Mouse (Mus musculus): ENCODE results near the gene Mdm4. TPM values are rescaled to one million over a fixed set of nuclear protein-coding genes. Genes with fewer than 3 reads are reported as not detected.

Mdm4 gene
- 10 to 100 TPM; 19.7 to 27.7 TPM for total RNA-seq (2021)
- long read RNA-seq, experiment 1, partial matches to known transcripts, result 0 of 3 reads
- long read RNA-seq, experiment 1, other reads (novel, unspliced or antisense), result 1 of 3 reads
- long read RNA-seq, experiment 2, partial matches to known transcripts, result 0 of 1 reads
- long read RNA-seq, experiment 2, other reads (novel, unspliced or antisense), result 1 of 1 reads

GRCm38 (mm10) chr1:133030461-133030860 is at the start of gene Mdm4:
Mdm4 (minus strand) TSS chr1:133030561.
- DNase-seq, result no peak

DNA sequence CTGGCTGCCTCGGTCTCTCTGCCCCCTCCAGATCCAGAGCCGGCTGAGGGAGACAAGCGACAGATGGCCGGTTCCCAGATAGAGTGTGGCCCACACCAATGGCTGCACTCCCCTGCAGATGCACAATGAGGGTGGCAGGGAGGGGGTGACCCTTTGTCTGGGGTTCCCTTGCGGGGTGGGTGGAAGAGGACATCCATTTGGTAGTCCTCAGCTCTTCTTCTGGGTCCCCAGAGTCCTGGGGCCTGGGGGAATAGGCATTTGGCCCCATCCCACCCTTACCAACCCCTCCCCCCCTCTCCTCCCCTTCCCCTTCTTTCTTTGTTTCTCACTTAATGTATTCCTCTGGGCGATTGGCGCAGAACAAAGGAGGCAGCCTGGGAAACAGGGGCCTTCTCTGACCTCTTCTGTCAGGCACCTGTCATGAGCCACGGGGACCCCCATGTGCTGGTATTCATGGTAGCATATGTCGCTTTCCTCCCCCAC is 49.8 kb upstream of the Mdm4 start:
- DNase-seq, result no peak

GRCm38 (mm10) chr1:133079509-133079908 is 49.1 kb upstream of the Mdm4 start:
- DNase-seq, result no peak

DNA sequence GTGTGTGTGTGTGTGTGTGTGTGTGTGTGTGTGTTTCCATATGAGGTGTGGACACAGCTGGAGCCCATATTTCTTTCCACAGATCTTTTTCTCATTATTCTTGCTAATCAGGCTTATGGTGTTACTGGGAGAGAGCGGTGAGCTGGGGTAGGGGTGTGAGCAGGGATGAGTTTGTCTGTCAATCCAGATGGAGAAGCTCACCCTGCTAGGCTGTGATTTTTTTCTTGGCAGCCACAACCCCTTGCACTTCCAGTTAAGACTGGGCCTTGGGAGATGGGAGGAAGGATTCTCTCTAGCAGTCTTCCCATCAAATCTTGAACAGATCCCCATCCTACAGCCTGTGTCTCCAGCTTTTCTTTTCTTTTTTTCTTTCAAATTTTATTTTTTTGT is 48.0 kb upstream of the Mdm4 start:
- peak in 1 of 2 experiments; percentile 55 for DNase-seq

DNA sequence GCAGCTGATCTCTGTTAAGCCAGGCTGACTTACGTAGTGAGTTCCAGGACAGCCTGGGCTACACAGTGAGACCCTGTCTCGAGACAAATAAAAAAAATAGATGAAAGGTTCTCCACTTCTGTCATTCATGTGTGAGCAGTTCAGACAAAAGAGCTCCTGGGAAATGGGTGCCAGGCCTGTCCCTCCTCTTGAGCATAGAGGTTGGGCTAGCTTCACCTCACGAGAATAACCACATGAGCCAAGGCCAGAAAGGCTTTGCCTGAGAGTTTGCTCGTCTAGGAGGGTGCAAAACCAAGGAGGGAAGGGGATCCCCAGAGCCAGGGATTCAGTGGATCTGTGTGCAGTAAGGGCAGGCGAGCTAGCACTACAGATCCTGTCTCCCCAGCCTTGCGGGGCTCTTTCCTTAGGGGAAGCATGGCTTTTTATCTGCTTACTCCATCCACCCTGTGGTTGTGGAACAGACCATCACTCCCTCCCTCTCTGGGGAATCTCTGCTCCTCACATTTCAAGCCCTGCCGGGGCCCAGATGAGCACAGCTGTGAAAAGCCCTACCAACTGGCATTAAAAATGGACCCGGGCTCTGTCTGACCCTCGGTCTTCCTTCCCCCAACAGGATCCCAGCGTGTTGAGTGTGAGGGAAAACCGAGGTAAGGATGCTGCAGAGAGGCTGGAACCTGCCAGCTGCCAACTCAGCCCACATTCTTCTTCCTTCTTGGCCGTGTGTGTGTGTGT is 47.4 kb upstream of the Mdm4 start:
- no peak for DNase-seq

DNA sequence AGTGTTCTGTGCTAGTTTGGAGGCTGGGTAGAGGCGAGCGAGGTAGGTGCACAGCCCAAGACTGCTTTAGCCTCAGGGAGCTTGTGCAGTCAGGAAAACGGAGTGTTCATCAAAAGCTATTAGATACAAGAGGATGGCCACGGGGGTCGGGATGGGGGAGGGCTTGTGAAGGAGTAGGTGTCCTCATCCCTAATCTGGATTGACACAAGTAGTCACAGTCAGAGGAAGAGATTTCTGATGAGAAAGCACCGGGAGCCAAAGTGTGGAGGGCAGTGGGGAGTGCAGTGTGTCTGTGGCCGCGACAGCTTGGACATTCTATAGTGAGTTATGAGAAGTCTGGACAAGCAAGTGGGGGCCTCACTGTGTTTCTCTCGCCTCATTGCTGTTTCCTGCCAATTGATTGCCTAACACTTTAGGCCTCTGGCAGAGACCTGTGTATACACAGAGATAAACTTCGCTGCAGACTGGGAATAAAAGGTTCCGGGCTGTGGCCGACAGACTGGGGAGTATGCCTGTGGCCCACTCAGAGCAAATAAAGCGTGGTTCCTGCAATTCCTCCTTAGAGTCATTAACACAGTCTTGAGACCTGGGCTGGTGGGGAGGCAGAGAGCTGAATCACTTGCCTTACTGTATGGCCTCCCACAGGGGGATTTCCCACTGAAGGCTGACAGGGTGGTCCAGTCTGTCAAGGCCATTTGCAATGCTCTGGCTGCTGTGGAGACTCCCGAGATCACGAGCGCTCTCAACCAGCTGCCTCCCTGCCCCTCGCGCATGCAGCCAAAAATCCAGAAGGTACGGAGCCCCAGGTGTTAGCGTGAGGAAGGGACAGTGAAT is 46.5 kb upstream of the Mdm4 start:
- peak; percentile 74 to 86 for DNase-seq

- DNase-seq, result peak in 1 of 2 experiments; percentile 47
Observed at GRCm38 (mm10) chr1:133075651-133076400, 45.5 kb upstream of the Mdm4 start.

- no peak for DNase-seq
Observed at GRCm38 (mm10) chr1:133074541-133074940, 44.2 kb upstream of the Mdm4 start.

- DNase-seq, result peak; percentile 58 to 86
Observed at GRCm38 (mm10) chr1:133073327-133073856, 43.0 kb upstream of the Mdm4 start.

DNA sequence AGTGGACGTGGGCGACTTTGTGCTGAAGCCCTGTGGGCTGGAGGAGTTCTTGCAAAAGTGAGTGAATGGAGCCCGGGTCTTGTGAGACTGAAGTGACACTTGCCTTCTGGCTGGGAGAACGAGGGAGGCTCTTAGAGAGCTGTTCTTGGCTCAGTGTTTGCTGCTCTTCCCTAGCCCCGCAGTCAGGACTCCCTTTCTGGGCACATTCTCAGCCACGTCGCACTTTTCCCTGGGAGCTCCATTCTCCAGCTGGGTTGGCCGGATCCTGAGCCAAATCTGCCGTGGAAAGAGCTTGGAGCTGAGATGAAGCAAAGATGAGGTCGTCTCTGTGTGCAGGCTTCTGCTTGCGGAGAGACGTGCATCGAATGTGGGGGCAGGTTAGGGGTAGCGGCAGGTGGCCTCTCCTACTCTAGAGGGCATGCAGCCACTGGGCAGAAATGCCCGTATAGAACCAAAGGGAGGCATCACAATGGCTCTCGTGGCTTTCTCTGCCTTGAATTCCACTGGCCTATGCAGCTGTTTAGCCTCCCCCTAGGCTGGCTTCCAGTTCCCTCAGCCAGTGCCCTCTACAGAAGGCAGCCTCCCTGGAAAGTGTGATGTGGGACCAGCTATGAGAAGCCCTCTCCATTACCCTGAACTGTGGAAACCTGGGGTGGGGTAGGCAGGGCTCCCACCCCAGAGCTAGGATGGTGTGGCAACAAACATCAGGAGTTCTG is 41.5 kb upstream of the Mdm4 start:
- peak; percentile 71 to 76 for DNase-seq

GRCm38 (mm10) chr1:133070157-133070556 is 39.8 kb upstream of the Mdm4 start:
- peak in 1 of 2 experiments; percentile 60 for DNase-seq

GRCm38 (mm10) chr1:133069275-133070120 is 39.1 kb upstream of the Mdm4 start:
- DNase-seq, result peak; percentile 40 to 65

- DNase-seq, result peak in 1 of 2 experiments; percentile 57
Observed at GRCm38 (mm10) chr1:133068669-133069274, 38.4 kb upstream of the Mdm4 start.

DNA sequence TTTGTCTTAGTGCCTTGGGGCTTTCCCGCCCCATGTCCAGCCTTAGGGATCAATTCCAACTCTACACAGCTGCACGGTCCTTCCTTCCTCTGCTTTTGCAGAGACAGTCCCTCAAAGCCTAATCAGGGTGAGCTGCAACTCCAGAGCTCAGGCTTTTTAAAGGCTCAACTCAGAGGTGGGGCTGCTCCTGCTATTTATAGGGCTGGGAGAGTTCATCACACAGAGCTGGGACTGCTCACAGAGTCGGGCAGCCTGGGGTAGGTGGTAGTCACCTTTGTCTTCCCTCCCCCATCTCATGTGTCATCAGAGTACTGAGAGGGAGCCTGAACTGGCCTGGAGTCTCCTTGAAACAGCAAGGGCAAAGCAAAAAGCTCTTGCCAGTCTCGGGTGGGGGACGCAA is 37.9 kb upstream of the Mdm4 start:
- peak; percentile 73 to 82 for DNase-seq

DNA sequence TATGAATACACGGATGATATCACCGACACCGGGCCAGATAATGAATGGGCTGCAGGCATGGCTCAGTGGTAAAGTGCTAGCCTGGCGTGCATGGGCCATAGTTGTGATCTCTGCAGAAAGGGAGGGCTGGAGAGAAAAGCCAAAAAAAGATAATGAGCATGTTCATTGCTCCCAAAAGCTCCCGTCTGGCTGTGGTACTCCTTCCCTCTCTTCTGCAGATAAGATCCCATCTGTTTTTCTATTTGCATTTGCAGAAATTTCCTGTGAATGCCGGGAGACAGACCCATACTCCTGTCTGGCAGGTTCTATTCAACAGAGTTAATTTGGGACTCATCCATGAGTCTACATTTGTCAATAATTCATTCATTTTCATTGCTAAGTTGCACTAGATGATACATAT is 32.8 kb upstream of the Mdm4 start:
- no peak for DNase-seq

DNA sequence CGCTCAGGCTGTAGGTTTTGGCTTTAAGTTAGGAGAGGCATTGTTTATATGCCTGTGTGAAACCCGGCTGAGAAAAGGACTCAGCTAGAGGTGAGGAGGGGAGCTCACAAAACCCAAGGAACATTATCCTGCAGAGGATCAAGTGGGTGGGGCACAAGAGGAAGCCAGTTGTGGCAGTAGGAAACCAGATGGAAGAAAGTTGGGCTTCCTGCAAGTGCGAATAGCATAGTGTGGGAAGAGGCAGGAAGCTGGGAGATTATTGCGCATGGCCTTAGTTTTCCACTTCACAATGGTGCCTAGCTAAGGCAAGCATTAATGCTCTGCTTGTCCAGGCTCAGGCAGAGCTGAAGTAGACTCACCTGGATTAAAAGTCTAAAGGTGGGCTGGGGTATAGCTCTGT is 30.3 kb upstream of the Mdm4 start:
- peak in 1 of 2 experiments; percentile 26 for DNase-seq

- DNase-seq, result no peak
Observed at GRCm38 (mm10) chr1:133059592-133059991, 29.2 kb upstream of the Mdm4 start.

DNA sequence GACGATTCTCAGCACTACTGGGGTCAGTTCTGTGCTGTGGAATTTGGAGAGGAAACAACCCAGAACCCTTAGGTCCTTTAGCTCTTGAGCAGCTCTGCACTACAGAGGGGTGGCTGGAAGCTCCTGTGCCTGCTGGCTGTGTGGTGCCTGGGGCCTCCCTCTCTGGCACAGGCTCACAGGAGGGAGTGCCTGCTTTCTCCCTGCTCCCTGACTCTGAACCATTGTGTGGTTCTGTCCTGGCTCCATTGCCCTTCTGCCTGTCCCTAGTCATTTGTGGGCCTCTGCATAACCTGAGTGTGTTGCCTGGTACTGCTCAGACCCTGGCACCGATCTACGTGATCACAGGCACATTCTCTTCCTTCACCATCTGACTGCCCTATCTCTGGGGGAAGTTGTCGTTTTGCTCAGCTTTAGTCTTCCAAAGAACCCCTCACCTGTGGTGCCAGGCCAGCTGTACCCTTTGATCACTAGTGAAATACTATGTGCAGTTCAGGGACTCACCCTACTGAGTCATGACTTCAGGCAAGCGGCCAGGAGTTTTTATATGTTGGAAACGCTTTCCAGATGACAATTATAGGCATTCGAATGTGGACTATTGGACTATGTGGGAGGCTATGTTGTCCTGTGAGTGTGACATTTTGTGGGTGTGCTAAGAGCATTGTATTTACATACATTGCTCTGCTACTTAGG is 27.1 kb upstream of the Mdm4 start:
- DNase-seq, result no peak

DNA sequence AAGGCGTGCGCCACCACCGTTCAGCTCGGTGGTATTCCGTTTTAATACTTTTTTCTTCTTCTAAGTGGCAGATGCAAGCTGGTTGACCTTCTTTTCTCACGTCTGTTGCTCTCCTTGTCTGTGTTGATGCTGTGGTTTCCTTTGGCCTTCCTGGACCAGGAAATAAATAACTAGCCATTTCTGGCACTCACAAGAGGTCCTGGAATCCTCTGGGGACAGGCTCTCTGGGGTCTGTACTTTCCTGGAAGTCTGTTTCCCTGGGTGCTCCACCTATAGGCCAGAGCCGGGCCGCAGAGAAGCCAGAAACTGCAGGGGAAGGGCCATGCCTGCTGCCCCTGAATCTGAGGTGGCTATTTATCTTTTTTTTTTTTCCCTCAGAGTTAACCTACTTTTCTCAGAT is 24.0 kb upstream of the Mdm4 start:
- DNase-seq, result peak in 1 of 2 experiments; percentile 62
